Mouse (Mus musculus) heart, adult 2 months (tissue): ENCODE data around the gene Gm45062.

Experiments
- CTCF ChIP-seq: fragments of 200-600 bp; IDR thresholded peaks from 2 replicates; pipeline ENCODE4 v1.8.1; 2022; ENCODE audit warnings: antibody characterized with exemption, mild to moderate bottlenecking, moderate library complexity
- EP300 ChIP-seq: fragments of 200-500 bp; IDR thresholded peaks from 2 replicates; pipeline ENCODE4 v1.6.1; 2011; ENCODE audit warnings: low read depth, low read length, control low read depth; ENCODE audit not compliant: insufficient read depth

DNA sequence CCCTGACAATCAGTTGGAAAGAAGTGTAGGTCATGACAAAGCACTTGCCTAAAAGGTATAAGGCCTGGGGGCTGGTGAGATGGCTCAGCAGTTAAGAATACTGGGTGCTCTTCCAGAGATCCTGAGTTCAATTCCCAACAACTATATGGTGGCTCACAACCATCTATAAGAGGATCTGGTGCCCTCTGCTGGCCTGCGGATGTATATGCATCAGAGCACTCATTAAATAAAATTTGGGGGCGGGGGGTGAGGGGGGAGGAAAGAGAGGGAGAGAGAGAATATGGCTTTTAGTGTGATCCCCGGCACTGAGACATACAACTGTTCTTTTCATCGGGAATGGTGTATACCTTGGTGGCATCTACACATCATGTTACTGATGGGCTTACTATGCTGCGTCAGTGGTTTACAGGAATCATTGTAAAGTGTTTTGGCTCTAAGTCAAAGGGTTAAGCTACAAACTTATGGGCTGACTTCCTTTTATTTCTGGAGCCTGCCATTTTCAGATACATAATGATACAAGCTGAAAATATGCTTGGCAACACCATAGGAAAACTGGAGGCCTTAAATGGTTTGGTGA lies 19.3 kb downstream of the Gm45062 start:
- TF ChIP-seq EP300 (no peak), CTCF (peak; percentile 43)
